Mouse (Mus musculus) heart, embryonic 14.5 days (tissue): ENCODE results near the gene Gnat1. TPM values are rescaled to one million over a fixed set of nuclear protein-coding genes. Genes with fewer than 3 reads are reported as not detected.

Experiments used
- ATAC-seq: fragments of 200-750 bp; cut with Nextera tagmentation; 2 replicates; pipeline ENCODE4 v1.8.0; 2017; ENCODE audit warnings: low read depth, moderate TSS enrichment; ENCODE audit not compliant: insufficient number of reproducible peaks, insufficient read depth, low FRiP score
- H3K27ac ChIP-seq, 2 experiments: fragments of 200-500 bp in 1 of 2; fragments of 300-500 bp in 1 of 2; sonication (generic) in 1 of 2; replicated peaks in 1 of 2; 2 replicates each; pipeline ENCODE4 v1.5.1; 2012 to 2014; ENCODE audit warnings: low read depth in 2 of 2, low read length in 2 of 2, control low read depth in 1 of 2, mild to moderate bottlenecking in 1 of 2, mixed read lengths in 1 of 2; ENCODE audit not compliant: control insufficient read depth in 1 of 2, insufficient read depth in 1 of 2
- H3K27me3 ChIP-seq: fragments of 300-500 bp; sonication (generic); 2 replicates; pipeline ENCODE4 v1.6.1; 2014; ENCODE audit warnings: mild to moderate bottlenecking, low read length, control low read depth; ENCODE audit not compliant: control insufficient read depth, insufficient read depth
- H3K36me3 ChIP-seq: fragments of 300-500 bp; sonication (generic); 2 replicates; pipeline ENCODE4 v1.6.1; 2014; ENCODE audit warnings: mild to moderate bottlenecking, control low read depth, low read length, mixed read lengths; ENCODE audit not compliant: control insufficient read depth, insufficient read depth
- H3K4me1 ChIP-seq, 2 experiments: fragments of 200-500 bp in 1 of 2; fragments of 300-500 bp in 1 of 2; sonication (generic) in 1 of 2; 2 replicates each; pipeline ENCODE4 v1.6.1; 2012 to 2014; ENCODE audit warnings: low read length in 2 of 2, control low read depth in 1 of 2, mixed read lengths in 1 of 2; ENCODE audit not compliant: control insufficient read depth in 2 of 2, insufficient read depth in 2 of 2
- H3K4me2 ChIP-seq: fragments of 300-500 bp; sonication (generic); 2 replicates; pipeline ENCODE4 v1.6.1; 2014; ENCODE audit warnings: mild to moderate bottlenecking, low read length
- H3K4me3 ChIP-seq, 2 experiments: fragments of 200-500 bp in 1 of 2; fragments of 300-500 bp in 1 of 2; sonication (generic) in 1 of 2; 2 replicates each; pipeline ENCODE4 v1.5.1; 2012 to 2014; ENCODE audit warnings: low read length in 2 of 2, mild to moderate bottlenecking in 2 of 2, control low read depth in 1 of 2, low read depth in 1 of 2, moderate library complexity in 1 of 2; ENCODE audit not compliant: control insufficient read depth in 1 of 2, insufficient read depth in 1 of 2
- H3K9ac ChIP-seq: fragments of 300-500 bp; sonication (generic); 2 replicates; pipeline ENCODE4 v1.6.1; 2014; ENCODE audit warnings: mild to moderate bottlenecking, low read length
- H3K9me3 ChIP-seq: fragments of 300-500 bp; sonication (generic); 2 replicates; pipeline ENCODE4 v1.6.1; 2016; ENCODE audit warnings: low read length, control low read depth; ENCODE audit not compliant: control insufficient read depth
- WGBS: fragments of 180-500 bp; shearing (Covaris S2); extraction: QIAGEN DNeasy Blood & Tissue Kit; methylation state at CpG from one replicate; pipeline ENCODE4 v1.1.7; 2014; 5-methylcytosine and 5-hydroxymethylcytosine counted together
- polyA plus RNA-seq: library from polyadenylated mRNA; unstranded; fragments of >200 nt; fragmentation: Nextera tagmentation; extraction: Ambion mirVana; gene quantifications from 2 replicates; pipeline ENCODE4 v1.2.1, GENCODE M21; 2014

Gene Gnat1
- polyA plus RNA-seq, 1 experiment from 2014 or later: 0.63 TPM

DNA sequence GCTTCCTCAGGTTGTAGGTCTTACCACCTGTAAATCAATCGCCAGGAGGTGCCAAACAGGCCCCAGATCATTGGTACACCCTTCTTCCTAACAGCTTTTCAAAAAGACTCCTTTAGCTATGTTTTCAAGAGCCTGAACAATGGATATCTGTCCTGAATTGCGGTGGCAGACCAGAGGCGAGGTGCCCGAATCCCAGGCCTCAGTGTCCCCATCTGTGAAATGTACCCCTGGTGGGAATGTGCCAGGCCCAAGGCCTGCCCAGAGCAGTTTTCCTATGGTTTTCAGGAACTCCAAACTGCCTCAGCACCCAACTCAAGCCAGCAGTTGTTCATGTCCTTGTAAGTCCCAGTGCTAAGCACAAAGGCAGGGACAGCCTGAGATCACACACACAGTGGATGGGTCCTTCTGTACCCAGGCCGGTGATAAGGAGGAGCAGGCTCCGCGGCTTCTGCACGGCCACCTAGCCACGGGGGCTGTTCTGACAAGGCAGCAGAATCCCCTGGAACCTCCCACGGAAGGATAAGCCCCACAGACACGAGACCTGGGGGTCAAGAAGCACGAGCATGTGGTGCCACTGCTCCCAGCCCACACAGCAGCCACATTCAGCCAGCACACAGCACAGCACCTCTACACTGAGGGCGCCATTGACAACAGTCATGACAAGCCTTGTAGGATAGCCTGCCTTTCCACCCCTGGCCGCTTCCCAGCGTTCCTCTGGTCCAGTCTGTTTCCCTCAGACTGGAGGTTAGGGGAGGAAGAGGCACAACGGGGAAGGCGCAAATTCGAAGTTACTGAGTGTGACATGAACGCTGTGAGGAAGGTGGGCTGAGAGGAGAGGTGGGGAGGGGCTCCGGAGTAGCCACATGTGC is 51.9 kb downstream of the Gnat1 start:
- no peaks in the 10 kb centered on the region for H3K27me3 ChIP-seq
- H3K36me3 ChIP-seq: peaks cover 72% of the 10 kb centered on the region
- H3K4me2 ChIP-seq: peak overlapping the region; percentile 50
- peak overlapping the region; percentile 68 for H3K9ac ChIP-seq
- no peaks in the 10 kb centered on the region for H3K9me3 ChIP-seq
- 27% methylated on average over 20 of the region's 20 CpGs for WGBS
- peak overlapping the region; percentile 46 to 96 for H3K27ac ChIP-seq
- peaks cover 64 to 84% of the 10 kb centered on the region in 2 experiments for H3K4me1 ChIP-seq
- H3K4me3 ChIP-seq: no peak overlapping the region
- no peak for ATAC-seq

DNA sequence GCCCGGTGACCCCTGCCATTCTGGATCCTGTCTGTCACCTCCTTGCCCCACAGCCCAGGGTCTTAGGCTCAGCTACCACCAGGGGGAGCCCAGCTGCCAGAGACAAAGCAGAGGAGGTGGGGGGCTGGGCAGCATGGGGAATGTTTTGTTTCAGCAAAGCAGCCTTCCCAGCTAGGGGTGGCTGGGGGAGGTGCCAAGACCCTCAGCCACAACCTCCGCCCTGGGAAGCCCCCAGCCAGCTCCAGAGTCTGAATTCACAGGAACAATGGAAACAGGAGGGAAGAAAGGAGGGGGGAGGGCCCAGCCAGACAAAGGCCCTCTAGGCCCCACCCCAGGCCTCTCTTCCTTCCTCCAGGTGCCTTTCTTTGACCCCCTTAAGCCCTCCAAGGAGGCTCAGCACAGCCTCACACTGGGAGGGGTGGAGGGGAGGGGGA is 52.7 kb downstream of the Gnat1 start:
- no peaks in the 10 kb centered on the region for H3K9me3 ChIP-seq
- H3K4me3 ChIP-seq: no peak overlapping the region; a peak in 1 of 4 replicates
- peak overlapping the region; percentile 50 for H3K4me2 ChIP-seq
- peak; percentile 60 for ATAC-seq
- peaks cover 74% of the 10 kb centered on the region for H3K36me3 ChIP-seq
- peak overlapping the region; percentile 77 to 96 for H3K27ac ChIP-seq
- H3K4me1 ChIP-seq: peaks cover 57 to 77% of the 10 kb centered on the region in 2 experiments
- H3K27me3 ChIP-seq: no peaks in the 10 kb centered on the region
- WGBS: 8% methylated on average over 2 of the region's 2 CpGs
- H3K9ac ChIP-seq: peak overlapping the region; percentile 68

DNA sequence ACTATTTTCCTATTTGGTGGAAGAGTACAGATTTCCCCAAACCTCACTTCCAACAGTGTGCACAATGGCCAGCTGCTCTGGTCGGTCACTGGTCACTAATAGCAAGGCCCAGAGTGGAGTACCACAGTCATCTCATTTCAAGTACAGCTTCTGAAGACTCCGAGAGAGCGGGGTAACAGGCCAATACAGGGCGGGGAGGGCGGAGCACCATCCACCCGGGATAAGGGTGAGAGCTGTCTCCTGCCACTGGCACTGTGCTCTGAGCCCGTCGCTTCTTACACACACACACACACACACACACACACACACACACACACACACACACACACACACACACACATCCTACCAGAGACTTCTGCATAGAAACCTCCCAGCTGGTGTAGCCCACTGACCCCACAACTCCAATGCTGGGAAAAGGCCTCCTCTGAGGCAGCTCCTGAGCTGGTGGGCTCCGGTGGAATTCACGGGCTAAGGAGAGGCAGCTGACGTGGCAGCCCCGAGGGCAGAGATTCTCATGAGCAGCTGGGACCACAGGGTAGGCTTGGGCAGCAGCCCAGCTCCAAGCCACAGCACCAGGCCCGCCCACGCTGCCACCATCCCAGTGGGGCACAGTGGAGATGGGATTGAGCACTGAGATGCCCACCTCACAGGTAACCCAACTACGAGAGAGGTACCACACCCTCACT is 53.2 kb downstream of the Gnat1 start:
- H3K9me3 ChIP-seq: no peaks in the 10 kb centered on the region
- no peaks in the 10 kb centered on the region for H3K27me3 ChIP-seq
- ATAC-seq: no peak
- H3K4me2 ChIP-seq: peak overlapping the region; percentile 50
- WGBS: 43% methylated on average over 13 of the region's 15 CpGs
- no peak overlapping the region; a peak in 1 of 4 replicates for H3K4me3 ChIP-seq
- peaks cover 68% of the 10 kb centered on the region for H3K36me3 ChIP-seq
- peak overlapping the region; percentile 68 for H3K9ac ChIP-seq
- H3K4me1 ChIP-seq: peaks cover 56 to 73% of the 10 kb centered on the region in 2 experiments
- H3K27ac ChIP-seq: peak overlapping the region; percentile 77 to 96

DNA sequence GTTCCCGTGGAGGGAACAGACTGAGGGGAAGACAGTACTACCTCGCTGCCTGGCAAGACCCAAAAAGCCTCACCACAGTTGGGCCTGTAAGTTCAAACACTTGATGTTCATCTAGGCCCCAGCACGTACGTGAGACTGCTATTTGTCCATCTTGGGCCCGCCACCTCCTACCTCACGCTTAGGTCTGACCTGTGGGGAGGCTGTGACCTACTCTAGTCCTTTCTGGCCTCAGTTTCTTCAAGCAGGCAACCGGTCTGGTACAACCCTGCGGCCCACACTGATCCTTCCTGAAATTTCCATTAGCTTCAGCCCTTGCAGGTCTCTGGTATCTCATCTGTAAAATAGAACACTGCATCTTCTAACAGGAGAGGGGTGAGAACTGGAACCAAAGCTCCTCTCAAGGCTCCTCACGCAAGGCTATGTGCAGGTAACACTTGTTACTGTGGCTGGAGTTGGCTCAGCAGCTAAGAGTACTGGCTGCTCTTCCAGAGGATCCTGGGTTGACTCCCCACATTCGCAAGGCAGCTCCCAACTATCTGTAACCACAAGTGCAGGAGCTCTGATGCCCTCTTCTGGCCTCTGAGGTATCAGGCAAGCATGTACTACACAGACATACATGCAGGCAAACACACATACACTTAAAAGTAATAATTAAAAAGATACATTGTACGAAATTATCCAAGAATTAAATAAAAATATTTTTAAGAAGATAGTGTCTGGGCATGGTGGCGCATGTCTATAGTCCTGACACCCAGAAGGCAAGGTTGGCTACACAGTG is 54.0 kb downstream of the Gnat1 start:
- H3K9me3 ChIP-seq: no peaks in the 10 kb centered on the region
- peaks cover 64% of the 10 kb centered on the region for H3K36me3 ChIP-seq
- H3K4me2 ChIP-seq: no peak overlapping the region; the same call in 1 of the 2 replicates
- no peaks in the 10 kb centered on the region for H3K27me3 ChIP-seq
- H3K27ac ChIP-seq: peak overlapping the region in 1 of 2 experiments; percentile 56; a peak in 2 of 4 replicates
- H3K4me1 ChIP-seq: peaks cover 55 to 73% of the 10 kb centered on the region in 2 experiments
- no peak for ATAC-seq
- H3K9ac ChIP-seq: peak overlapping the region; percentile 42; the same call in 1 of the 2 replicates
- 88% methylated on average over 12 of the region's 12 CpGs for WGBS
- no peak overlapping the region for H3K4me3 ChIP-seq

DNA sequence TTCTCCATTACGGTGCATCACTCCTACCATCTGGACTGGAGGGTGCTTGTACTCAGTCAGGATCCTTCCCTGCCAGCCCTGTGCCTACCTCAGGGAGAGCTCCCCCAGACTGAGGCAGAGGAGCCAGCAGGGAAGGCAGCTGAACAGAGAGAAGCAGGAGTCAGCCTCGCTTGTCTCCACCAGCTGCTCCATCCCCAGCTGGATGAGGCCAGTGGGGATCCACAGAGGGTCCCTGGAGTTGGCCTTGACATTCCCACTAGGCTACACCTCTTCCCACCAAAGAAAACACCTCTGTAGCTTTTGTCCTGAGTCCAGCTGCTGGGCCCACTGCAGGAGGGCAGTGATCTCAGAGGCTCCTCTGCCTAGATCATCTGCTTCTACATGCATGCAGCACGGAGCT is 54.6 kb downstream of the Gnat1 start:
- ATAC-seq: no peak
- peak overlapping the region; percentile 42; the same call in 1 of the 2 replicates for H3K9ac ChIP-seq
- H3K27me3 ChIP-seq: no peaks in the 10 kb centered on the region
- peak overlapping the region; percentile 22 to 56; a peak in 3 of 4 replicates for H3K27ac ChIP-seq
- no peak overlapping the region for H3K4me2 ChIP-seq
- H3K9me3 ChIP-seq: no peaks in the 10 kb centered on the region
- no peak overlapping the region for H3K4me3 ChIP-seq
- peaks cover 70% of the 10 kb centered on the region for H3K36me3 ChIP-seq
- 88% methylated on average over 3 of the region's 3 CpGs for WGBS
- H3K4me1 ChIP-seq: peaks cover 55 to 73% of the 10 kb centered on the region in 2 experiments

DNA sequence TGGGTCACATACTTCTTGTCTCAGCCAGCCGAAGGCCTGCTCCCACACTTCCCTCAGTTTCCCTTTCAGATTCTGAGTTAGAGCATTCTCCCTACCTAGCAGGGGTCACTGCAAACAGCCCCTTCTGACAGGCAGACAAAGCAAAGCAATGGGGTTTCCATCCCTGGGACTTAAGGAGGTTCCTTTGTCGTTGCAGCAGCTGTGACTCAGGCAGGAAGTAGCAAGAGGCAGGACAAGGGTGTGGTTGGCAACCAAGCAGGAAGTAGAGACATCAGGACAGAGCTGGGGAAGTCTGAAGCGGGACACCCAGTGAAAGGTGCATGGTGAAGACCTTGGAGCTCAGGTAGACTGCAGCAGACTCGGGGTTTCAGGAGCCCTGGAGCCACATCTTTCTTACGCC is 55.0 kb downstream of the Gnat1 start:
- H3K9ac ChIP-seq: peak overlapping the region; percentile 42; the same call in 1 of the 2 replicates
- 70% methylated on average over 5 of the region's 5 CpGs for WGBS
- peaks cover 70% of the 10 kb centered on the region for H3K36me3 ChIP-seq
- H3K4me3 ChIP-seq: no peak overlapping the region
- peaks cover 56 to 73% of the 10 kb centered on the region in 2 experiments for H3K4me1 ChIP-seq
- H3K4me2 ChIP-seq: no peak overlapping the region
- peak overlapping the region; percentile 42 to 56 for H3K27ac ChIP-seq
- H3K9me3 ChIP-seq: no peaks in the 10 kb centered on the region
- no peaks in the 10 kb centered on the region for H3K27me3 ChIP-seq
- no peak for ATAC-seq
